Mouse (Mus musculus): ENCODE measurements around the gene Dlk1. TPM values are rescaled to one million over a fixed set of nuclear protein-coding genes. Genes with fewer than 3 reads are reported as not detected.
A peak's percentile ranks its signal among the peaks of the same experiment; 100 is the strongest.
"Not testable (repeated sequence)": the region's sequence is repeated elsewhere in the genome, so short reads cannot be mapped to it uniquely, and the experiment has no call there.

The Dlk1 gene
- total RNA-seq, 2 experiments from 2014 or later = 10.0 to 12.9 TPM

DNA sequence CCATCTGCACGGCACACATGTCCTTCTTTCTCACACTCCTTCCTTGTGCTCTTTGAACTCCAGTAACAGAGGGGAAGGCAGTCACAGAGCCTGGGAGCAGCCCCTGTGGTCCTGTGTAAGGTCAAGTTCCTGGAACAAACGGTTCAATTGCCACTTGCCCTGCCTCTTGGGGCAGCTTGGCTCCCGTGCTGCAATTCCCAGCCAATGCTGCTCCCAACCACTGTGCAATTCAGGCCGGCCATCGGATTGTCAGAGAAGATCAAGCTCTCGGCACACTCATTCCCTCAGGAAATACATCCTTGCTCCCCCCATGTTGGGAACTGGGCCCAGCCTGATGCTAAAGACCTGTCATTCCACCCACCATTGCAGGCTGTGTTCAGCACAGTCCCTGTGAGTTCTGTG lies 21.0 kb downstream of the Dlk1 start:
- DNase-seq (ENCODE audit: low spot score in 2 of 2) = peak in 1 of 2 experiments; percentile 17

DNA sequence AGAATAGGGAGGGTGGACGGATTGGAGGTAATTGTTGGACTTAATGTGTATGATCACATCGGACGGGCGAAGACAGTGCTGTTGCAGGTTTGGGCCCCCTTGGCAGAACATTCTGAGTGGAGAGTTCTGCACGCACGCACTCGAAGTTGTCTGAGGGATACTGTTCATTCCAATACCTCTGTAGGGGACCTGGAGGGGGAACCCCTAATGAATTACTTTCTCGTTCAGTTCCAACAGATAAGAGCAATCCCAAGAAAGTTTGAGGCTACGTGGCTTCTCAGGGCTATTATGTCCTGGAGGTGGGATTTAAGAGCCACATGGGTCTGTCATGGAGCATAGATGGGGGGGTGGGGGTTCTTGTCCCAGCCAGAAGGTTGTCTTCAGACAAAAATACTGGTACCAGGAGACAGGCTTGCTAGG lies 21.6 kb downstream of the Dlk1 start:
- no peak for DNase-seq (ENCODE audit: low spot score in 2 of 2)

DNA sequence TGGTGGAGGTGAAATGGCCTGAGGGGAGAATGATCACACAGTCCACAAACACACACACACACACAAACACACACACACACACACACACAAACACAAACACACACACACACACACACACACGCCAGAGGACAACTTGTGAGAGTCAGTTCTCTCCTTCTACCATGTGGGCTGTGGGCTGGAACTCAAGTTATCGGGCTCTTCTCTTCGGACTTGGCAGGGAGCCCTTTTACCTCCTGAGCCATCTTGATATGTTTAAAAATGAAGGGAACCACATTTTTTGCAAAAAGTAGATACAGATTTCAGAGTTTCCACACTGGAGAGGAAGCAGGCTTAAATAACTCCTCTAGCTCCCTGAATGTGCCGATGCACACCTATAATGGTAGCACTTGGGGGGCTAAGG lies 22.9 kb downstream of the Dlk1 start:
- DNase-seq (ENCODE audit: low spot score in 2 of 2) = no peak

DNA sequence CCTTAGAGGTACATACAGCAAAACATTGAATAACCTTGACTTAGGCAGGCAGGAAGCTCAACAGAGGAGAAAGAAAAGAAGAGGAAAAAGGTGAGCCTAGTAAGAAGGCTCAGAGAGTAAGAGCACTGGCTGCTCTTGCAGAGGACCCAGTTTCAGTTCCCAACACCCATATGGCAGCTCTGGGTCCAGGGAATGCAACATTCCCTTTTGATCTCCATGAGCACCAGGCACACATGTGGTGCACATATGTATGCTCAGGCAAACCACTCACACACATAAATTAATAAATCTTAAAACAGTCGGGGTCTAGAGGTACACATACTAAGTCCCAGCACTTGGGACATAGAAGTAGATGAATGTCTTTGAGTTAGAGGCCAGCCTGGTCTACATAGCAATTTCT lies 33.9 kb downstream of the Dlk1 start:
- not testable (repeated sequence) for DNase-seq (ENCODE audit: low spot score in 2 of 2)

DNA sequence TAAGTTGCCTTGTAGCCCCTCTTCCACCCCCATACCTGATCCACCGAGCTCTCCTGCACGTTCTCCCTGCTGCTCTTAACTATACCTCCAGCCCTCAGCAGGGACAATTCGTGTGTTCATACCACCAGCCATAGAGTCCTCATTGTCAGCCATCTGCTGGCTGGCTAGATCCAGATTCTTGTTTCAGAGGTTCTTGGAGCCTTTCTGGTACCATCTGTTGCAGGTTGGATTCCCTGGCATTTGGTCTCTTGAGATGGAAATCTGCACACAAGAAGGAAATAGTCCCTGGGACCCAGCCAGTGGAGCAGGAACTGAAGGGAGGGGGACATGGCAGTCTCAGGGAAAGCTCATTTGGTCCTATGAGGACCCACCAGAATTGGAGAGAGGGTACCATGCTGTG lies 39.1 kb downstream of the Dlk1 start:
- DNase-seq (ENCODE audit: low spot score in 2 of 2) = peak; percentile 23 to 64

DNA sequence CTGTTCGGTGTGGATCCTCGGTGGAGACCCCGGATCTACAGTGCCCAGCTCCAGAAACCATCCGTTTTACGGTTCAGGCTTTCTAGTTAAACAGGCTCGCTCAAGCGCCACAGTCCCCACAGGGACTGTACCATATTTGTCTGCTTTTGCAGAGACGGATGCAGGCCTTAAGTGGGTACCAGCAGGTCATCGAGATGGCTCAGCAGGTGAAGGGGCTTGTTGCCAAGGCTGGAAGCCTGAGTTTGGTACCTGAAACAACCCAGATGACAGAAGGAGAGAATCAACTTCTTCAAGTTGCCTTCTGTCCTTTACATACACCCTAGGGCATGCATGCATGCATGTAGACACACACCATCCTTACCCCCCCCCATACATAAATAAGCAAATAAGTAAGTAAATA lies 40.8 kb downstream of the Dlk1 start:
- no peak for DNase-seq (ENCODE audit: low spot score in 2 of 2)

DNA sequence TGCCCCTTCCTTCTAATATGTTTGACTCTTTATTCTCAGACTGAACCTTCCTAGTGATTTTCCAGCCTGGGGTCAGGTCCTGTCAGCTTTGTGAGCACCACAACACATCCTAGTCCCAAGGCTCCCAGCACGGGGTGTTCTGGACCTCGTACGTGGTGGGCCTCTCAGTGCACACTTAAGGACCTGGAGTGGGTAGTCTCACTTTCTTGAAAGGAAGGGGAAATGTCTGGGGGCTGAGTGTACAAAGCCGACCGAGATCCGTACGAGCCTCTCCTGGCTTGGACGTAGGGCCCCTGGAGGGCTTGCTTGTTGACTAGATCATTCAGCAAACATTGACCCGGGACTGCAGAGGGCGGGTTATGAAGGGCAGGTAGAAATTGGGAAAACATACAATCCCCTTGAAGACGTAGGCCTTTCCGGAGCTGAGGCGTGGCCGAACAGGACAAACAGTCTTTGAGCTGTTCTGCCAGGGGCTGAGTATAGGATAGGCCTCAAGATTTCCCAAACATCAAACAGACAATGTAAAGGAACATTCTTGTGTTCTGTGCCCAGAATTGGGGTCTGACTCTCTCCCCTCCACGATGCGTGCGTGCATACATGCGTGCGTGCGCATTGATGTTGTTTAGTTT lies 42.5 kb downstream of the Dlk1 start:
- DNase-seq (ENCODE audit: low spot score in 2 of 2) = no peak

DNA sequence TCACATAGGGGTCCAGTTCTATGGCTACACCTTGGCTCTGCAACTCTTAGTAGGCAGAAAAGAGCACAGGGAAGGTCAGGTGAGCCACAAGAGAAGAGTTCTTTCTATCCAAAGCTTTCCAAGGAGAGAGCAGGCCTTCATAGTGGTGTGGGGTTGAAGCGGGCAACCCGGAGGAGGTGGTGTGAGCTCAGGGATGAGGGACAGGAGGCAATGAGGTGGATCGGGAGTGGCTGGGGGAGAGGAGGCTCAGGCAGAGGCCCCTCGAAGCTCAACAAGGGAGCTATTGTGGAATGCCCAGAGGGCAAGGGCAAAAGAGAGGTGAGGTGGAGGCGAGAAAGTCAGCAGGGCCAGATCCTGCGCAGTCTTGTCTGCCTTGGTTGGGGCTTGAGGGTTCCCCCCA lies 43.8 kb downstream of the Dlk1 start:
- DNase-seq (ENCODE audit: low spot score in 2 of 2) = no peak

DNA sequence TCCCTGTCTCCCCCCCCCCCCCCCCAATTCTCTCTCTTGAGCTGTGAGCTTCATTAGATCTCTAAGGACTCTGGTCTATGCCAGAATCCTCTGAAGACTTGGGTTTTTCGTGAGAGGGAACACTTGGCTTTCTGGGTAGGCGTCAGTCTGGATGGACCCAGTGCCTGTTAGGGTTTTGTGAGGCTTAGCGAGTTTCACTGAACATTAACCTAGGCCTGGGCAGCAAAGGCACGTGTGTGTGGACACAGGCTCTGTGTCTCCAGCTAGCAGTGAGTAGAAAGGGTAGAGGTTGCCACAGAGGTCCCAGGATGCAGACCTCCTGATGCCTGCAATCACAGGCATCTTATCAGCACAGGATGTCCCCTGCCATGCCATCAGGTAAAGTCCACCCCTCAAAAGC lies 48.4 kb downstream of the Dlk1 start:
- no peak for DNase-seq (ENCODE audit: low spot score in 2 of 2)

DNA sequence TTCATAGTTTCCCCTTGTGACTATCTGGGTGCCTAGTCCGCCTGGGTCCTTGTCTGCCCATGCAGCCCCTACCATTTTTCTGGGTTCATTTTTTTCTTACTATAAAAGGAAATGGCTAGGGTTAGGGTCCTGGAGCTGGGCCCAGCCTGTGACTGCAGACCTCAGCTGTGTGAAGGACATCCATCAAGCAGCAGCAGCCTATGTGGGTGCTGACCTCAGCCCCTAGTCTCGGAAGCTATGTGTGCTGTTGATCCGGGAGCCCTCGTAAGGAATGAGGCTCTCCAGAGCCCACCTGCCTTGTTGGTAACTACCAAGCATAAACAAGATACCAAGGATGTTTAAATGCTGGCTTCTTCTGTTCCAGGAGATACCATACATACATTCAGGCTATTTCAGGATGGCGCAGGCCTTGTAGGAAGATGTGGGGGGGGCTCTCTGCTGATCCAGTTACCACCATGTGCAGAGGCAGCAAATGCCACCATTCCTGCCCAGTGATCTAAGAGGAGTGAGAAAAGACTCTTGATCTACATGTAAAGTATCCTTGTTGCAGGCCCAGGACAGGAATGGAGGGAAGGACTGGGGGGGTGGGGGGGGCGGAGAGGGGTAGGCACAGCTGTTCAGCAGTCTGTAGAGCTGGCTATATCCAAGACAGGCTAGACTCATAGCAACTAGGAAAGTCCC lies 49.9 kb downstream of the Dlk1 start:
- DNase-seq (ENCODE audit: low spot score in 2 of 2) = no peak

DNA sequence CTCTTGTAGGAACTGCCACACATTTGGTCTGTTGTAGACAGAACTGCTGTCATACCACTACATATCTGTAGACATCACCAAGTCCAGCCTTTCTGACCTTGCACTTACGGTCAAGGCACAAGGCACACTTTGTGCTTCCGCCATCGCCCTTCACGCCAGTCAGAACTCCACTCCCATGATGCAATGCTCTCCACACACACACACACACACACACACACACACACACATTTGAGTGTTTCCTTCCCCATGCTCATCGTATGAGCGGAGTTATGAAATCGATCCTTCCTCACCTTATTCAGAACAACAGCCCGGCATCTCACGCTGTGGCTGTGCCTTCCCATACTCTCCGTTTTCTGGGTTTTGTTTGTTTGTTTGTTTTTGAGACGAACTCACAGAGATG lies 55.1 kb downstream of the Dlk1 start:
- no peak for DNase-seq (ENCODE audit: low spot score in 2 of 2)

DNA sequence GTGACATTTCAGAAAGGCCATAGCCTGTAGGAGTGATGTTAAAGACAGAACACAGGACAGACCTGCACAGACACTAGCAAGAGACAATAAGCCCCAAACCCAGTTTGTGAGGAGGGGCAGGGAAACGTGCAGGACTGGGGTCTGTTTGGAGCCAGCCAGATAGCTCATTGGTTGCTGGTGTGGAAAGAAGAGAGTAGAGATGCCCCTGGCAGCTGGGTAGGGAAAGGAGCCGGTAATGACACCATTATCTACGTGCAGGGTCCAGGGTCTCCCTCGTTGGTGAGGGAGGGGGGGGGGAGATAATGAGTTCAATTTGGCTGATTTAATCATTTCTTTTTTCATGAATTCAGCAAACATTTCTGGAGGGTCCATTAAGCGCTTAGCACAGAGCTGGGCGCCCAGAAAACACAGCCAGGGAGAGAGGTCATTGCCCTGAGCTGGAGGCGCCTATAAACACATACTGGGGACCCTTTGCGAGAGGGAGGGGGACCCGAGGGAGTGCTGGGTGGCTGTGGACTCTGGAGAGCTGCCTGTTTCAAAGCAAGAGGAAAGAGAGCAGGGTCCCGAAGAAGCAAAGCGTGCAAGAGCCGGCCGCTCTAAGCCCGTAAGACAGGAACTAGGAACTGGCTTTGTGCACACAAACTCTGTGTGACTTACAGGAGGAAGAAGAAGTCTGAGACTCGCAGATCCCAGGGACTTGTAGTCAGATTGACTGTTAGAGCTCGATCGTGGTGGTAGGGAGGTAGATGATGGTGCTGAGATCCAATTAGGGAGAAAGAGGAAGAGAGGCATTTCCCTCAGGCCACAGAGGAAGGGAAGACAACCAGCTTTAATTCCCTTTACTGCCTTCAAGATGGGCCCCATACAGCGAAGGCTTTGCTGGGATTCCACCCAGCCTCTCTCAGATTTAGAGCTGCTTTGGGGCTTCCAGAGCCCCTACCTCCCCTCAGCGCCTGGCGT lies 56.2 kb downstream of the Dlk1 start:
- DNase-seq (ENCODE audit: low spot score in 2 of 2) = no peak

DNA sequence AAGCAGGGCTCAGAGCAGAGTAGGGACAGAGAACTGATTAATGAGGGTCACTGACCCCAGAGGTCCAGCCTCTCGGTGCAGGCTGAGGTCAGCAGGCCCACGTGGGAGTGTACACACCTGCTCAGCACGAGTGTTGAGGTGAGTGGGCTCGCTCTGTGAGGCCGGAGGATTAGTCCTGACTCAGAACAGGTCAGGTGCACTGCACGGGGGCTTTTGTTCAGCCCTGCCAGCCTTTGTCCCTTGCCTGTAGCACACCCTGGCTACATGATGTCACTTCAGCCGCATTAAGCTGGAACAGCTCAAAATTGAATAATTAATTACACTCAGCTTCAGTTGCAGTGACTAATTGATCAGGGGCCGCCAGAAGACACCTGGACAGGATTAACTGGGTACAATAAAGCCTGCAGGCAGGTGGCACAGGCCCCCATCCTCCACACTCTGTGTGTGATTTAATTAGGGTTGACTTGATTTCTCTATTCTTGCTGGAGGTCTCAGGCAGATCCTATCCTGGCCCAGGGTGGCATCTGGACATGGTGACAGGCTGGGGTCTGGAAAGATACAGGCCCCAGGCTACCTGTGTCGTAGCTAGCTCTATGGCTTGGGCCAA lies 57.0 kb downstream of the Dlk1 start:
- DNase-seq (ENCODE audit: low spot score in 2 of 2) = no peak

DNA sequence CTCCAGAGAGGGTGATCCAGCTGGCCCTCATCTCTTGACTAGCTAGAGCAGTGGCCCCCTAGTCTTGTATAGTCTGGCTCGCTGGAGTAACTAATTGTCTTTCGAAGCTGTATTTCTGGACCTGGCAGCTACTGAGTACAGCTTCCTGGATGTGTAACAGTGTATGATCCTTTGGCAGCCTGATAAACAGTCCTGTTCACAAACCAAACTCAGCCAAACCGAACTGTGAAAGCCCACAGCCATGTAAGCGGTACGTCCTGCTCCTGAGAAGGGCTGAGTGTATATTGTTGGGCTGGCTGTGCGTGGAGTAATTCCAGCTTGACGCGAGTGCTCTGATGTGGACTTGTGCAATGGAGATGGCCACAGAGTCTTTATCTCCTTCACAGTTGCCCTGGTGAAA lies 57.6 kb downstream of the Dlk1 start:
- no peak for DNase-seq (ENCODE audit: low spot score in 2 of 2)

DNA sequence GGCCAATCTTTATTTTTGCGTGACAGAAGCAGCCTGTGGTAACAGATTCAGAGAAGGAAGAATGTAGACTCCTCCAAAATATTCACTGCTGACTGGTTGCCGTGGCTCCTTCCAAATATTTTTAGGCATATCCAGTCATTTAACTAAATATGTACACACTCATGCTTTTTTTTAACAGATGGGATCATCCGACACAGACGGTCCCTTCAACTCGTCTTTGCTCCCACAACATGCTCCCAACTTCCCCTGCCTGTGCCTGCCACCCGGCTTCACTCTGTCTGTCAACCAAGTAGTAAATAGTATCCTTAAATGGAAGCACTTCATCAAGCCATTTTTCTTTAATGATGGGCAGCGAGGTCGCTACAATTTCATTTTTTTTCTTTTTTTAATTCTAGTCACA lies 58.8 kb downstream of the Dlk1 start:
- peak; percentile 67 to 84 for DNase-seq (ENCODE audit: low spot score in 2 of 2)

DNA sequence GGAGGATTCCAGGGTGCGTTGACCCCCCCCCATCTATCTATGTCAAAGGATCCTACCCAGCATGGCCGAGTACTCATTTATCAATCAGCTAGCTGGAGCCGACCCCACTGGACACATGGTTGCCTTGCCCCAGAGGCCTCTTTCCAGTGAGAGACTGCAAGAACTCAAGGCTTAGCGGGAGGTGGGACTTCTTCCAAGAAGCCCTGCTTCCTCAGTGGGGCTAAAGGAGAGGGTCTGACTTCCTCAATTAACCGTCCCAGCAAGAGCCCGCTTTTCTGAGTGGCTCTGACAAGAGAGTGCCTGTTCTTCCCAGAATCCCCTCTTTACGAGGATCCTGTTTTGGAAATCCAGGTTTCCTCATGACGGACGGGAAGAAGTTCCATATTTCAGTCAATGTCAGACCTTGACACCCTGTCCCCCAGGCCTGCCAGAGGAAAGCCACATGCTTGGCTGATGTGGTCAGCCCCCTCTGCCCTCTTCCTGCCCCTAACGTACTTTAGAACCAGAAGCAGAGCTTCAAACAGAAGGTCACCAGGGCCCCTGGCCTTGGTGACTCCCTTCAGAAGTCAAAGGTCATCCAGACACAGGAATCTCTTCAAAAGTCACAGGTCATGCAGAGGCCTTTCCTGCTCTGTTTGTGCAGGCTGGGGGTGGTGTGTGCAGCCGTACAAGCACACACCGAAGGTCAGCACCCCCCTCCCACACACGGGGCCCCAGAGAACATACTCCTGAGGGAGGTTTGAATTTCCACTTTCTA lies 59.7 kb downstream of the Dlk1 start:
- DNase-seq (ENCODE audit: low spot score in 2 of 2) = no peak

Other genes with a start within 250 kb of the Dlk1 start
- under 1 TPM; 0.08 to 0.17 TPM for gene Rtl1, start 147.5 kb downstream of the Dlk1 start, total RNA-seq (2021)

All from layer of hippocampus, adult 18-20 months (tissue).